Mouse (Mus musculus) CH12.LX (cell line): ENCODE data around the gene 1700123O20Rik. TPM values are rescaled to one million over a fixed set of nuclear protein-coding genes. Genes with fewer than 3 reads are reported as not detected.

Experiments used
- DNase-seq: peaks from one replicate; pipeline ENCODE4 v3.0.0-alpha.2; 2013; ENCODE audit errors: extremely low read depth
- H3K27ac ChIP-seq: 2 replicates; pipeline ENCODE4 v1.5.1; 2012; ENCODE audit warnings: low read depth, mild to moderate bottlenecking, control low read depth, moderate library complexity; ENCODE audit not compliant: insufficient read depth
- H3K27me3 ChIP-seq: replicated peaks from 2 replicates; pipeline ENCODE3; 2012; ENCODE audit warnings: inconsistent platforms
- H3K36me3 ChIP-seq, 2 experiments: replicated peaks in 1 of 2; 2 replicates each; pipeline versions ENCODE3 to v1.6.1; 2012; ENCODE audit warnings: inconsistent platforms in 1 of 2, low read length in 1 of 2, mild to moderate bottlenecking in 1 of 2, mixed read lengths in 1 of 2, moderate library complexity in 1 of 2; ENCODE audit not compliant: control insufficient read depth in 1 of 2, insufficient read depth in 1 of 2
- H3K4me1 ChIP-seq, 2 experiments: 2 replicates each; pipeline ENCODE4 v1.6.1; 2012; ENCODE audit warnings: inconsistent platforms in 1 of 2, moderate library complexity in 1 of 2; ENCODE audit not compliant: insufficient read depth in 2 of 2, control insufficient read depth in 1 of 2
- H3K4me2 ChIP-seq: 2 replicates; pipeline ENCODE4 v1.6.1; 2012; ENCODE audit warnings: low read depth, mild to moderate bottlenecking, control low read depth; ENCODE audit not compliant: poor library complexity, insufficient read depth, severe bottlenecking
- H3K4me3 ChIP-seq, 3 experiments: fragments of 150-350 bp in 1 of 3; sonication (generic) in 1 of 3; replicated peaks in 1 of 3; 2 replicates each; pipeline versions ENCODE3 to v1.5.1; 2011 to 2012; ENCODE audit warnings: low read depth in 2 of 3, low read length in 2 of 3, mild to moderate bottlenecking in 2 of 3, moderate library complexity in 2 of 3, control low read depth in 1 of 3, improper control_type of control experiment in 1 of 3, inconsistent platforms in 1 of 3, mixed read lengths in 1 of 3; ENCODE audit not compliant: poor library complexity in 1 of 3
- H3K79me2 ChIP-seq: replicated peaks from 2 replicates; pipeline ENCODE4 v1.6.1; 2012; ENCODE audit warnings: mild to moderate bottlenecking, moderate library complexity; ENCODE audit not compliant: control insufficient read depth, poor library complexity, insufficient read depth, severe bottlenecking; ENCODE audit errors: extremely low read depth
- H3K9ac ChIP-seq: 2 replicates; pipeline ENCODE4 v1.6.1; 2012; ENCODE audit warnings: low read depth, mild to moderate bottlenecking, control low read depth, moderate library complexity; ENCODE audit not compliant: insufficient read depth
- H3K9me3 ChIP-seq: replicated peaks from 2 replicates; pipeline ENCODE3; 2012; ENCODE audit warnings: low read length, inconsistent platforms, mixed read lengths
- CHD1 ChIP-seq: IDR thresholded peaks from 2 replicates; pipeline ENCODE4 v1.6.1; 2012; ENCODE audit warnings: low read depth, low read length, improper control_type of control experiment, inconsistent platforms
- E2F4 ChIP-seq: IDR thresholded peaks from 2 replicates; pipeline ENCODE4 v1.6.1; 2011; ENCODE audit warnings: low read depth, low read length, improper control_type of control experiment; ENCODE audit not compliant: insufficient replicate concordance
- ELF1 ChIP-seq: IDR thresholded peaks from 2 replicates; pipeline ENCODE4 v1.6.1; 2014; ENCODE audit warnings: low read depth, mild to moderate bottlenecking, inconsistent platforms, low read length, improper control_type of control experiment
- EP300 ChIP-seq: IDR thresholded peaks from 2 replicates; pipeline ENCODE4 v1.6.1; 2011; ENCODE audit warnings: low read length, improper control_type of control experiment
- ETS1 ChIP-seq: conservative IDR thresholded peaks from 2 replicates; pipeline ENCODE4 v1.6.1; 2012; ENCODE audit warnings: low read depth, mild to moderate bottlenecking, inconsistent platforms, low read length, improper control_type of control experiment, moderate library complexity
- IRF4 ChIP-seq: IDR thresholded peaks from 2 replicates; pipeline ENCODE4 v1.6.1; 2014; ENCODE audit warnings: low read depth, mild to moderate bottlenecking, inconsistent platforms, low read length, improper control_type of control experiment
- MAFK ChIP-seq: IDR thresholded peaks from 2 replicates; pipeline ENCODE4 v1.6.1; 2011; ENCODE audit warnings: low read length, improper control_type of control experiment; ENCODE audit not compliant: insufficient replicate concordance
- MAX ChIP-seq: IDR thresholded peaks from 2 replicates; pipeline ENCODE4 v1.6.1; 2011; ENCODE audit warnings: low read length, improper control_type of control experiment
- MAZ ChIP-seq: IDR thresholded peaks from 2 replicates; pipeline ENCODE4 v1.6.1; 2012; ENCODE audit warnings: low read depth, mild to moderate bottlenecking, inconsistent platforms, low read length, improper control_type of control experiment, moderate library complexity
- MEF2A ChIP-seq: IDR thresholded peaks from 2 replicates; pipeline ENCODE4 v1.6.1; 2014; ENCODE audit warnings: low read depth, mild to moderate bottlenecking, inconsistent platforms, low read length, improper control_type of control experiment, borderline replicate concordance
- MYC ChIP-seq: IDR thresholded peaks from 2 replicates; pipeline ENCODE4 v1.6.1; 2011; ENCODE audit warnings: low read depth, mild to moderate bottlenecking, improper control_type of control experiment, low read length
- NELFE ChIP-seq: IDR thresholded peaks from 2 replicates; pipeline ENCODE4 v1.6.1; 2011; ENCODE audit warnings: low read depth, low read length, improper control_type of control experiment
- NRF1 ChIP-seq: IDR thresholded peaks from 2 replicates; pipeline ENCODE4 v1.6.1; 2014; ENCODE audit warnings: low read depth, mild to moderate bottlenecking, inconsistent platforms, low read length, improper control_type of control experiment, moderate library complexity
- PAX5 ChIP-seq: IDR thresholded peaks from 2 replicates; pipeline ENCODE4 v1.6.1; 2012; ENCODE audit warnings: low read length, inconsistent platforms, mixed read lengths
- POLR2AphosphoS2 ChIP-seq: IDR thresholded peaks from 2 replicates; pipeline ENCODE4 v1.6.1; 2011; ENCODE audit warnings: low read depth, low read length, improper control_type of control experiment
- RAD21 ChIP-seq: IDR thresholded peaks from 2 replicates; pipeline ENCODE4 v1.6.1; 2011; ENCODE audit warnings: low read depth, mild to moderate bottlenecking, low read length, improper control_type of control experiment, moderate library complexity
- RCOR1 ChIP-seq: conservative IDR thresholded peaks from 2 replicates; pipeline ENCODE4 v1.6.1; 2012; ENCODE audit warnings: low read depth, mild to moderate bottlenecking, inconsistent platforms, low read length, improper control_type of control experiment
- SIN3A ChIP-seq: IDR thresholded peaks from 2 replicates; pipeline ENCODE4 v1.6.1; 2012; ENCODE audit warnings: low read length, improper control_type of control experiment, inconsistent platforms
- SMC3 ChIP-seq: IDR thresholded peaks from 2 replicates; pipeline ENCODE4 v1.6.1; 2011; ENCODE audit warnings: low read depth, low read length, improper control_type of control experiment
- TBP ChIP-seq: conservative IDR thresholded peaks from 2 replicates; pipeline ENCODE4 v1.6.1; 2011; ENCODE audit warnings: low read depth, low read length, improper control_type of control experiment
- TCF12 ChIP-seq: IDR thresholded peaks from 2 replicates; pipeline ENCODE4 v1.6.1; 2014; ENCODE audit warnings: low read depth, mild to moderate bottlenecking, inconsistent platforms, low read length, improper control_type of control experiment
- UBTF ChIP-seq: IDR thresholded peaks from 2 replicates; pipeline ENCODE4 v1.6.1; 2012; ENCODE audit warnings: low read depth, mild to moderate bottlenecking, inconsistent platforms, low read length, improper control_type of control experiment, moderate library complexity
- USF2 ChIP-seq: conservative IDR thresholded peaks from 2 replicates; pipeline ENCODE4 v1.6.1; 2011; ENCODE audit warnings: low read depth, low read length, improper control_type of control experiment
- ZC3H11A ChIP-seq: IDR thresholded peaks from 2 replicates; pipeline ENCODE4 v1.6.1; 2012; ENCODE audit warnings: low read depth, mild to moderate bottlenecking, inconsistent platforms, low read length, improper control_type of control experiment
- dilution Hi-C: fragments of 300-500 bp; cut with MboI; formaldehyde crosslinking; loops from 2 replicates; pipeline ENCODE4 v1.14.3; 2020; ENCODE audit warnings: low sequenced_read_pairs; ENCODE audit not compliant: extremely low pct_unique_long_range_greater_than_20kb, extremely low pct_ligation_motif_present
- in situ Hi-C: fragments of 300-500 bp; cut with MboI; formaldehyde crosslinking; loops from 3 replicates; pipeline ENCODE4 v1.14.3; 2019; ENCODE audit warnings: low sequenced_read_pairs, low pct_ligation_motif_present, low pct_unique_long_range_greater_than_20kb, mixed read lengths
- polyA plus RNA-seq: library from polyadenylated mRNA; unstranded; fragments of >175 nt; gene quantifications from 2 replicates; pipeline ENCODE4 v1.2.1, GENCODE M21; 2012; ENCODE audit warnings: low read depth; ENCODE audit not compliant: insufficient read length
- total RNA-seq, 2 experiments: library from RNA; depleted of rRNA; stranded (reverse); fragments of 300-350 nt in 1 of 2; fragments of >200 nt in 1 of 2; gene quantifications; 2 replicates each; pipeline ENCODE4 v1.2.3; 2012 to 2014

Gene 1700123O20Rik
- total and polyA plus RNA-seq, 3 experiments: 33.1 to 60.7 (median 59.1) TPM

- dilution Hi-C loops: no loop called here
- DNase-seq: no peak
- Histone ChIP-seq H3K27me3 (no peaks in the 10 kb centered on the region), H3K9ac (no peak overlapping the region), H3K27ac (no peak overlapping the region), H3K4me2 (no peak overlapping the region), H3K9me3 (peaks cover 2% of the 10 kb centered on the region), H3K4me1 (peaks cover 1 to 11% of the 10 kb centered on the region in 2 experiments; a peak in 2 of 4 replicates), H3K4me3 (no peak overlapping the region), H3K79me2 (no peaks in the 10 kb centered on the region), H3K36me3 (no peaks in the 10 kb centered on the region)
- in situ Hi-C loops: no loop called here
- no peak for TF ChIP-seq MEF2A
- TF ChIP-seq EP300: no peak
- TF ChIP-seq IRF4: no peak
- no peak for TF ChIP-seq SIN3A
- no peak for TF ChIP-seq MAFK
- no peak for TF ChIP-seq MYC
- TF ChIP-seq NRF1: no peak
- TF ChIP-seq TBP: no peak
- TF ChIP-seq ETS1: no peak
- no peak for TF ChIP-seq MAZ
Observed at GRCm38 (mm10) chr14:54721711-54722110, 35.7 kb downstream of the 1700123O20Rik start.

GRCm38 (mm10) chr14:54724049-54724448 lies 38.0 kb downstream of the 1700123O20Rik start:
- no peak overlapping the region for H3K9ac ChIP-seq
- H3K4me1 ChIP-seq: peaks cover 5 to 23% of the 10 kb centered on the region in 2 experiments; a peak in 3 of 4 replicates
- no peaks in the 10 kb centered on the region for H3K79me2 ChIP-seq
- H3K4me3 ChIP-seq: no peak overlapping the region
- H3K4me2 ChIP-seq: no peak overlapping the region
- no peak overlapping the region for H3K27ac ChIP-seq
- H3K9me3 ChIP-seq: peaks cover 1% of the 10 kb centered on the region
- dilution Hi-C loops: no loop called here
- no peak for DNase-seq
- TF ChIP-seq E2F4 (no peak), RCOR1 (no peak), MAX (no peak), NELFE (no peak), SMC3 (no peak), POLR2AphosphoS2 (no peak), MAFK (no peak), RAD21 (no peak), UBTF (no peak), MAZ (no peak), MEF2A (no peak), ZC3H11A (no peak), TCF12 (no peak), MYC (no peak), PAX5 (no peak), ELF1 (no peak), CHD1 (no peak), NRF1 (no peak), USF2 (no peak)
- TF ChIP-seq, all 38 proteins: peak for 0
- in situ Hi-C loops: no loop called here
- H3K36me3 ChIP-seq: no peaks in the 10 kb centered on the region
- no peaks in the 10 kb centered on the region for H3K27me3 ChIP-seq
